Mouse (Mus musculus): Measurements from ENCODE around the gene Gm49776.
"Not testable (repeated sequence)": the region's sequence is repeated elsewhere in the genome, so short reads cannot be mapped to it uniquely, and the experiment has no call there.

The Gm49776 gene

DNA sequence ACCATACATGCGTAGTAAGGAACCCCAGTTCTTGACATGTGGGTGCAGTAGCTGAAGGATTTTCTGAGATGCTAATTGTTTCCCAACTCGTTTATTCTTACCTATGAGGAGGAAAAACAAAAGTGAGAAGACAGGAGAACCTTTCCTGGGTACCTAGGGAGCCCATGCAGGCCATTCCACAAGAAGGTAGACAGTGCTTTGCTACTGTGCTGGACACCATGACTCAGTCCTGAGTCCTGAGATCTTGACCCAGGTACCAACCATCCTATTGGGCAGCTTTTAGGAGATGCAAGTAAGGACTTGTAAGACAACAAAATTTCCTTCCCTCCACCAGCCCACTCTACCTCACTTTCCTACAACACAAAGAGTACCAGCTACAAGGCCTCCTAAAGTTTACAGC is at the start of gene Gm49776:
TSS of gene Gm49776 (minus strand) at position 101 of the 400 bp plus-strand sequence.
- no peak for DNase-seq (ENCODE audit: low spot score)

- DNase-seq (ENCODE audit: low spot score) = not testable (repeated sequence)
These were observed 31.5 kb upstream of the Gm49776 start for GRCm38 (mm10) chr16:18289614-18290013.

GRCm38 (mm10) chr16:18289067-18289588 is 31.0 kb upstream of the Gm49776 start, which contains the start of gene Dgcr8:
TSS of gene Dgcr8 (minus strand) at chr16:18289246.
- peak; percentile 97 for DNase-seq (ENCODE audit: low spot score)

DNA sequence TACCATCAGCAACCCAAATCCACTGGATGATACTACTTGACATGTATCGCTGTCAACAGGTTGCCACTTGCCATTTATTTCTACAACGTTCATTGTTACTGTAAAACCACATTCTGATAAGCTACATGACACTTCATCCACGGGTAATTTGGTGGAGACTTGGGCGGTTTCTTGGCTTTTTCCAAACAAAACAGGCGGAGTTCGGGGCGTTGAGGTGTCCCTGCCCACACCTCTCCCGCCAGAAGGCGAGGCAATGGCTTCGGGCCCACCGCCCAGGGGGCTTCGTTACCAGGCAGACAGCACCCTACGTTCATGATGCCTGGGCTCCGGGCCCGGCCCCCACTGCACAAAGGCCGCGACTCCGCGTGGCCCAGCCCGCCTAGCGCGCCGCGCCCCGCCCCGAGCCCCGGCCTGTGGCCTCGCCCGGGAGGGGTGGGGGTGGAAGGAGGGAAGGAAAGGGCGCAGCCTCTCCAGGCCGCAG is 30.5 kb upstream of the Gm49776 start:
- peak; percentile 86 for DNase-seq (ENCODE audit: low spot score)

DNA sequence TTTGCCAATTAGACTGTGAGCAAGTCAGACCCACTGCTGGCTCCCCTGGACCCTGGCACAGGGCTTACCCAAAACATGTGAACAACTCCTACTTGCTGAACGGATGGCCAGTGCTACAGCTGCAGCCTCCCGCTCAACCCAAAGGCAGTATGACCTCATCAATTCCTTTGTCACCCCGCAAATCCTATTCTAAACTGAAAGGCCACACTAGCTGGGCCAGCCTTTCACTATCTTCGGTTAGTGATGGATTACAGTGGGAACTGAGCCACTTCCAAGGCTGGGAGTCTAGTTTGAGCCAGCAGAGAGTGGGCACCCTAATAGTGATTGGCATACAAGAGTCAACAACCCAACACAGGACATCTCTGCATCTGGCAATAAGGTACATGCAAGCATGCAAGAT is 30.0 kb upstream of the Gm49776 start:
- DNase-seq (ENCODE audit: low spot score) = no peak

DNA sequence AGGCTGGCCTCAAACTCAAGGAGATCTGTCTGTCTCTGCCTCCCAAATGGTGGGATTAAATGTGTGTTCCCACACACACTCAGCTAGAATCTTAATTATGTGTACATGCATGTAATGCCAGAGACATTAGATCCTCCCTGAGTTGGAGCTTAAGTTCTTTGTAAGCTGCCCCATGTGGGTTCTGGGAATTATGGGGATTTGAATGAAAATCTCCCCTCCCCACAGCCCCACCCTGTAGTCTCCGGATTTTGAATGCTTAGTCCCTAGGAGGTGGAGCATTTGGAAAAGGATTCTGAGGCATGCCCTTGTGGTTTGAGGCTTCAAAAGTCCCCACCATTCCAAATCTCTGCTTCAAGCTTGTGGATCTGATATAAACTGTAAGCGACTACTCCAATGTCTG is 17.0 kb upstream of the Gm49776 start:
- DNase-seq (ENCODE audit: low spot score) = no peak

- DNase-seq (ENCODE audit: low spot score) = no peak
These were observed 10.1 kb upstream of the Gm49776 start for GRCm38 (mm10) chr16:18268182-18268581.

DNA sequence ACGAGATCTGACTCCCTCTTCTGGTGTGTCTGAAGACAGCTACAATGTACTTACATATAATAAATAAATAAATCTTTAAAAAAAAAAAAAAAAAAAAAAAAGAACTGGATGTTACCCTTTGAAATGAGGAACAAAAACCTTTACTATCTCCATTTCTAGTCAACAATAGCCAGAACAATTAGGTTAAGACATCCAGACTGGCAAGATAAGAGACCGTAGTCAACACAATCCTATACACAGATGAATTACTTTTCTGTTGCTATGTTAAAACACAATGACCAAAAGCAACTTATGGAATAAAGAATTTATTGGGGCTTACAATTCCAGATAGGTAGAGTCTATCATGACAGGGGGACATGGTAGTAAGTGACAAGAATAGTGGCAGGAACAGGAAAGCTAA is 6.9 kb upstream of the Gm49776 start:
- DNase-seq (ENCODE audit: low spot score) = no peak

GRCm38 (mm10) chr16:18253866-18254265 is 4.3 kb downstream of the Gm49776 start:
- DNase-seq (ENCODE audit: low spot score) = no peak

- DNase-seq (ENCODE audit: low spot score) = no peak
These were observed 5.4 kb downstream of the Gm49776 start for GRCm38 (mm10) chr16:18252736-18253135.

DNA sequence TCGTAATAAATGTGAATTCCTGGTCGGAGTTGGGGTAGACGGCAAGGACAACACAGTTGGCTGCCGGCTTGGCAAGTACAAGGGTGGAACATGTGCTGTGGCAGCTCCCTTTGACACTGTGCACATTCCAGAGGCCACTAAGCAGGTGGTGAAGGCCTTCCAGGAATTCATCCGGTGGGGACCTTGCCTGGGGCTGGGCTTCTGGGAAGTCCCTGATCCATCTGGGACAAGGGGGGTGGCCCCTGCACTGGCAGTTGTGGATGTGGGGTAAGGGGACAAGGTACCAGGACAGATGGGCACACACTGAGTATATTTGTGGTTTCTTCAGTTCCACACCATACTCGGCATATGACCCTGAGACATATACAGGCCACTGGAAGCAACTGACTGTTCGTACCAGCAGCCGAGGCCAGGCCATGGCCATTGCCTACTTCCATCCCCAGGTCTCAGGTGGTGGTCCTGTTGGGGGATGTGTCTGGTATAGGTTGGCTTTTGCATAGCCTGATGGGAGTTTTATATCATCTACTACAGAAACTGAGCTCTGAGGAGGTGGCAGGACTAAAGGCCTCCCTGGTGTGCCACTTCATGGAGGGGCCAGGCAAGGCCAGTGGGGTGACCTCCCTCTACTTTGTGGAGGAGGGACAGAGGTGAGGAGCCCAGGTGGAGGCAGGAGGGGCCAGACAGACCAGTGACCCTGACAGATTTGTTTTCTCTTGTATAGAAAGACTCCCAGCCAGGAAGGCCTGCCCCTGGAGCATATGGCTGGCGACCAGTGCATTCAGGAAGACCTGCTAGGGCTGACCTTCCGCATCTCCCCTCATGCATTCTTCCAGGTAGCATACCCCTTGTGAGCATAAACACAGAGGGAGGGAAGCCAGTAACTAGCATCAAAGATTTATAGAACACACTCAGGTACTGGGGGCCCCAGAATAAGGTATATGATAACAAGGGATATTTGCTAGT is 7.0 kb downstream of the Gm49776 start:
- no peak for DNase-seq (ENCODE audit: low spot score)

- no peak for DNase-seq (ENCODE audit: low spot score)
These were observed 7.9 kb downstream of the Gm49776 start for GRCm38 (mm10) chr16:18250231-18250630.

GRCm38 (mm10) chr16:18249364-18249967 is 8.7 kb downstream of the Gm49776 start:
- DNase-seq (ENCODE audit: low spot score) = peak; percentile 62

- DNase-seq (ENCODE audit: low spot score) = peak; percentile 99
These were observed 9.4 kb downstream of the Gm49776 start, which contains the start of the genes Trmt2a and Ranbp1 for GRCm38 (mm10) chr16:18248433-18249363. TSS of gene Trmt2a (plus strand) at chr16:18248679. TSS of gene Ranbp1 (minus strand) at chr16:18248732.

DNA sequence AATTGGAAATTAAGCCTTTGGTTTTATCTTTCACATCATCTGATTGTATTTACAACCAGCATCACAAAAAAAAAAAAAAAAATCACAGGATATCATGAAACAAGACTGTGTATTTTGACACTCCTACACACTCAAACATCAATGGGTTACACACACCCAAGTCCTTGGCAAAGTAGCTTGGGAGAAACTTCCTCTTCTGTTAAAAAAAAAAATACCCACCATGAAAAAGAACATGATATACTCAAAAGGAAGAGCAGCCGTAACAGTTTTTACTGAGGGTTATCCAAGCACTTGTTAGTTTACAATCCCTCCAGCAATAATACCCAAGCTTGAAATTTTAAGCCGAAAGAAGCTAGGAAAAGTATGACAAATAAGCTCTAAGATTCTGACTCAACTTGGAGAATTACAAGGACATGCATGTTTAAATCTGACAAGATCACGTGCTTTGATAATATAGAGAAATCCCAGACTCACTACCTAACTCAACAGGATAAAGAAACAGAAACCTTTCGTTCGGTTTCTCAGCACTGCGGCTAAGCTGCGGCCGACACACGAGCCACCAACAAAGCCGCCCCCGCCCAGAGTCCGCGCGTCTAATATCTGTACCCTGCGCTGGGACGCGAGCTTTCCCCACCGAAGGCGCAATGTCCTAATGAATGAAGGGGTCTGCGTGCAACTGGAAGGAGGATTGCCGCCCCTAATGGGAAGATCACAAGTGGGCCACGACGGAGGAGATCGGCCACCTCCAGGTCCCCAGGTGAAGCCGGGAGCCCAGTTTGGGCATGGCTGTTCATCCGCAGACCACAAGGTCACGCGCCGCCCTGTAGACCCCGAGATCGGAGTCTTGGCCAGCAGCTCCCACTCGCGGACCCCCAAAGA is 10.4 kb downstream of the Gm49776 start:
- DNase-seq (ENCODE audit: low spot score) = peak; percentile 63

- no peak for DNase-seq (ENCODE audit: low spot score)
These were observed 16.5 kb downstream of the Gm49776 start for GRCm38 (mm10) chr16:18241581-18241980.

GRCm38 (mm10) chr16:18236676-18237501 is 21.2 kb downstream of the Gm49776 start:
- no peak for DNase-seq (ENCODE audit: low spot score)

DNA sequence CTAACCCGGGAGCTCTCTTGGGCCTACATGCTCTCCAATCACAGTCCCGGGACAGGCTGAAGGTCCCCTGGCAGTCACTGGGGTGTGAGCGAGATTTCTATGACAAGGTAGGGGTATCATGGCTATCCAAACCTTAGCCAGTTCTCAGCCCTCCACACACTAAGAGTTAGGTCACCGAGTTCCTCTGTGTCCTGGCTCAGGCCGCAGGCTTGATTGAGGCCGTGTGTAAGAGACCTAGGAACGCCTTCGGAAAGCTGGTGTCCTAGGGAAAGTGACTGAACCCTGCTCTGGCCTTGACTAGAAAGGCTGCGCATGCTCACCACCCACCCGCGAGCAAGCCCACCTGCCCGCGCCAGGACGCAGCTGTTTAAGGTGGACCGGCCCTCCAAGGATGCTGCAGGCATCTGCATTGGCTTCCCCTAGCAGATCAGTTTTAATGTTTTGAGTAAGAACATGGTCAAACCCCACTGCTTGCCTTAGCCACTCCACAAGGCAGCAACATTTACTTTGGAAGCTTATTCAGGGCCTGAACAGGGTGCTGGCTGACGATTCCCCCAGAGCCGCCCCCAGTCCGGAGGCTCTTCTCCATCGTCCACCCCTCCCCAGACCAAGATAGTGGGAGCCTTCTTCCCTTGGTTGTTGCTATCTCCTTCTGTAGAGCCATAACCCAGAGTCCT is 22.6 kb downstream of the Gm49776 start:
- DNase-seq (ENCODE audit: low spot score) = peak; percentile 69
